Mouse (Mus musculus) gastrocnemius, postnatal 25 days (tissue): ENCODE results near the gene Nfam1. TPM values are rescaled to one million over a fixed set of nuclear protein-coding genes. Genes with fewer than 3 reads are reported as not detected.

Source experiments
- DNase-seq: peaks from one replicate; pipeline ENCODE4 v3.0.0; 2022
- total RNA-seq, 2 experiments: library from RNA; stranded (reverse); gene quantifications; 1 replicate in 1 of 2; 2 replicates in 1 of 2; pipeline ENCODE4 v1.2.3; 2021

The Nfam1 gene
- total RNA-seq, 2 experiments from 2014 or later, result 0.69 to 1.3 TPM

DNA sequence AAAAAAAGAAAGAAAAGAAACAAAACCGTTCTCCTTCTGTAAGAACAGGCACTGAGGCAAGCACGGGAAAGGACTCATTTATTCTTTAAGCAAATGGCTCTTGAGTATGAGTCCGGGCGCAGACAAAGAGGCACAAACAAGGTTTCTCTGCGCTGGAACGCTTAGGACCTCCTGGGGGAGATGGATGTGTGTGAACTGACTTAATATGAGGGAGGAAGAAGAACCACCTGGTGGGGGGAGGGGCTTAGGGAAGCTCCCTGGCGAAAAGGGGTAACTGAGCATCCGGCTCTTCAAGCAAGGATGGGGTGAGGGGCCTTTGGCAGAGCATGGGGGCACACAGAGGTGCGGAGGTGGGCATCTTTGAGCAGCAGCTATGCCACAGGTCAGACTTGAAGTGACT lies 40.2 kb downstream of the Nfam1 start:
- DNase-seq, result no peak

DNA sequence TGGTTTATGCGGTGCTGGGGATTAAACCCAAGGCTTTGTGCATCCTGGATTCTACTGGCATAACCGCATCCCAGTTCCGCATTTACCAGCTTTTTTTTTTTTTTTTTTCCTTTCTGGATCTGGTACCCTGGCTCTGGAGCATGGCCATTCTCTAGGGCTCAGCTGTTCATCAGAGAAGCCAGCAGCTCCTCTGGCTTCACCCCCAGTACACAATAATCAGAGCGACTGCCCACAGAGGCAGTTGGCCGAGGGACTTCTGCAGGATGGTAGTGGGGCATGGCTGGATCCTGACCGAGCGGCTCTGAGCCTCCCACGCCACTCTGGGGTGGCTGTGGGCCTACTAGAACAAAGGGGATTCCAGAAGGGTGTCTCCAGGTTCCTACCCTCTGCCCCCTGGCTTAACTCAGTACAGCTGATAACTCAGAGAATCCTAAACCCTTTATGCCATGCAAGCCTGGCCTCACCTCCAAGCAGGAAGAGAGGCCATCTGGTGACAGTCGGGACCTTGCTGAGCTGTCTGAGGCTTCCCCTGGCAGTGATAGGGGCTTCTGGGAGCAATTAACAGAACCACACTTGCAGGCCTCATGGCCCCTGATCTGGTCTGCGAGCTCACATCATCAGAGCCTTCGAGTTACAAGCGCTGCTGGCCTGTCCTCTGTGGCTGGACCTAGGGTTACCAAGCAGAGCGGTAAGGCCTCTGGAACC lies 40.9 kb downstream of the Nfam1 start:
- DNase-seq, result no peak

DNA sequence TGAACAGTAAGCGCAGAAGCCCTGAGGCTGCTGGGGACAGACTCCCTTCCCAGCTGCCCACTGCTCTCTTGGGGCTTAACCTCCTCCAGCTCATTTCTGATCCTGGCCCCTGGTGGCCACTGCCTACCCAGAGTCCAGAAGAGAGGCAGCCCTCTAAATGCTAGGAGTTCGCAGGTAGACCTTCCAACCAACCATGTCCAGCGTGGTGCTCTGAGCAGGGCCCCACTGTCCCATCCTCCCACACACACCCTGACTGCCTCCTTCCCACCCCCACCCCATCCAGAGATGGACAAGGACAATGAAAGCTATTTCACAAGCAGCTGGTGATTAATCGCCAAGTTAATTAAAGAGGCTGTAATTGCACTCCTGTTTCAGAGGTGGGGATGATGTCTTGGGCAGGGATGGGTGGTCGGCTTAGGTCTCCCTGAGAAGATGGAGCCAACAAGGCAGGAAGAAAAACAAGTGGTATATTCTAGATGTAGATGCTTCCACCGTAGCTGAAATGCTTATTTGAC lies 43.9 kb downstream of the Nfam1 start:
- DNase-seq, result no peak

DNA sequence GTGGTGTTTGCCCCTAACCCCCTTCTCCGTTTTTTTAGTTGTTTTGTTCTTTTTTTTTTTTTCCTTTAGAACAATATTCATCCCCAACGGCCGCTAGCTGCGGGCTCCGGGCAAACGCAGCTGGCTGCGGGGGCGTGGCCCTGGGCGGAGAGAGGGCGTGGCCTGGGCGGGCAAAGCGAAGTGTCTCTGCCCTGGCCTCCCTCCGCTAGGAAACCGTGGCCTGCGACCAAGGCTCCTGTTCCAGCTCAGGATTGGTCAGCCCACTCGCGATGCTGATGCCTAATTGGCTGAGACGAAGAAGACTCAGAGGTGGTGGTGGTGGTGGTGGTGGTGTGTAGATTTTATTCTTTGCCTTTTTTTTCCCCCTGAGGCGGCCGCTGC lies 45.4 kb downstream of the Nfam1 start, which contains the start of gene Tcf20:
Tcf20 (minus strand) TSS at position 141 of the 381 bp plus-strand sequence.
- DNase-seq, result peak; percentile 93

DNA sequence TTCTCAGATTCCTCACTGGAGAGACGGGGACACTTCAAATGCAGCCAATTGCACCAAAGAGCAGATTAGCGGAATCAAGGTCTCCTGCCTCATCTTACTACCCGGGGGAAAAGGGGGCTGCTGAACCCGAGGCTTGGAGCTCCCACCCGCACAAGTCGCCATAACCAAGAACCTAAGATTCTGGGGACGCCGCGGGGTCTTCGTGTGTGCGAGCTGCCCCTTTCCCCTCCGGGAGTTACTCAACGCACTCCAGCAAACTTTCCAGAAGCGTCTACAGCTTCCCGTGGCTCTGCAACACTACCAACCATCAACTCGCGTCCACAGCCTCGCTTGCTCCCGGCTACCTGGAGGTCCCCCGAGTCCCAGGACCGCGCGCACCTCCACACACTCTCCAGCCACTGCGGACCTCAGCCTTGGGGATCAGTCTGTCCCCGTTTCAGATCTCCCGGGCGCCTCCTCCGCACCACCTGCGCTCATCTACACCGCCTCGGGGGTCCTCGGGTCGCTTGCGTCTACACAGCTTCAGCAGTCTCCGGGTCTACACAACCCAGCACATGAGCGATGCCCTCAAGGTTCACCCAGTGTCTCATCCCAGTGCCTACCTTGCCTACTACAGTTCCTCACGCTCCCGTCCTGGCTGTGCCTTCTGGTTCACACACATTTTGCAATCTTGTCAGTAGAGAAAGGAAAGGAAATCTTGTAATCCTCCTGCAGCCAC lies 45.9 kb downstream of the Nfam1 start:
- no peak for DNase-seq

DNA sequence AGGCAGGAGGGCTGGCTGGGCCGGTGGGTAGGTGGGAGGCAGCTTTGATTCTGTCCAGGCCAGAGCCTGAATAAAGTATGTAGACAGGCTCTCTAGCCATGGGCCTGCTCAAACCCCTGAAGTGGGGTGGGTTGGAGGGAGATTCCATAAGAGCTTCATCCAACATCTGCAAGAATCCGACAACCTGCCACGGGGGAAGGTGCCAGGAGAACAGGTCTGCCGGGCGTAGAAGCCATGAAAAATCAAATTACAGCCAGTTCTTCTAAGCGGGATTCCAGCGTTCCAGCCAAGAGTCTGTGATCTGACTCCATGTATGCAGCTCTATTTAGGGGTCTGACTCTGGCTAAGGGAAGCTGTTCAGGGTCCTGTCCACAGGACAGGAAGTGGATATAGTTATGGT lies 48.5 kb downstream of the Nfam1 start:
- DNase-seq, result no peak

DNA sequence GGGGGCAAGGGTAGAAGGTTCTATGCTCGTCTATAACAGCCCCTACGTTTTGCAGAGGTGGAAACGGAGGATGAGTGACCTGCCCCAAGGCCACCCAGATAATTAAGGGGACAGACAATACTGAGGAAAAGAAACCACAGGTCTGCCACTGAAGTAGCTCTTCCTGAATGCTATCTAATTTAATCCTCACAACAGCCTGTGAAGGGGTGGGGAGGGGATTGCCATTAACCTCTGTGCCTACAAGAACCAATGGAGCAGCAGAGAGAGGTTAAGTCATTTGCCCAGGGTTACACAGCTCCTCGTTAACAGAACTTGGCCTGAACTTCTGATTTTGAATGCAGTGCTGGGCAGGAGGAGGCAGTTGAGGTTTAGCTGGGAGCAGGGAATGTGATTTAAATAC lies 49.0 kb downstream of the Nfam1 start:
- DNase-seq, result no peak

DNA sequence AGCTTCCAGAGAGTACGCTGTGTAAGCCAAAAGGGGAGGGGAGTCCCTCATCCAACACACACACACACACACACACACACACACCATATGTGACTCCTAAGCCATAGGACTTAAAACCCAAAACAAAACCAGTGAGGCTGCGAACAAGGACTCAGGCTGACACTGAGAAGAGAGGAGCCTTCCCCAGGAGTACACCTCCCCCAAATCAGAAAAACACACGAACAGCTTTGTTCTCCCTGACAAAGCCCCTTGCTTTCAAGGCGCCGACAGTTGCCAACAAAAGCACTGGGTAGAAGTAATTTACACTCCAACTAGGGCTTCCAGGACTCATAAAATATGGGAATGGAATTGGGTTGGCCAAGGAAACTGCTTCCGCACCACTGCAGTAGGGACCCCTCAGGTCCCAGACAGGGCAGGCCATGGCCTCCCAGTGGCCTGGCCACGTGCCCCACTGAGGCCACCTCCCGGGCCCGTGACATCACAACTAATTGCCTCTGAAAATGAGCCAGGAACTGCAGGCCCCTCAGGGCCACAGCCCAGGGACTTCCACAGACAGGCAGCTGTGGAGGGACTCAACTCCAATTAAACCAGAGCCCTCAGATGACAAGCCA lies 49.6 kb downstream of the Nfam1 start:
- DNase-seq, result no peak

DNA sequence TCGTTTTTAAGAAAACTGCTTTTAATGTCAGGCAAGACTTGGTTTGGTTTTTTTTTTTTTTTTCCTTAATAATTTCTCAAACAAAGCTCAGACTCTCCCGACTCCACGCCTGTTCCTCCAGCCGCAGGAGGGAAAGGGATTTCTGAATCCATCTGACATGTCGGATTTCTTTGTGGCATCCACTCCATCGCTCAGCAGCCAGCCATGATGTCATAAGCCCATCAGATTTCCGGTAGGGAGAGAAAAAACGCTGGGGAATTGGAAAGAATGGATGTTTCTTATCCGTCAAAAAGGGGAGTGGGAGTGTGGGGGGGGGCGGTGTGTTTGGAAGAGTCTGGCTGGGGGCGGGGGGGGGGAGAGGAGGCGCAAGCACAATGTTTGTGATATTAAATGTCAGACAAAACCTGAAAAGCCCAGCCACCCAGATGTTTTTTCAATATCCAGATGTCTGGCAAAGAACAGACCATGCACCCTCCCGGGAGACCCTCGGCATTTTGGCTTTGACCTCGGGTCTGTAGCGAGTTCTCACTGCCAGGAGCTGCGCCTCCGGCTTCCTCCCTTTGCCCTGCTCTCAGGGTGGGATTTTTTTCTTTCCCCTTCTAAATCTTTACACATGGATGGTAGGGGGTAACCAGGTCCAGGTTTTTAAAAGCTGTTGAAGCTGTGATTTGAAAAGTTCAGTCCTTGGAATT lies 50.2 kb downstream of the Nfam1 start:
- DNase-seq, result peak; percentile 62

DNA sequence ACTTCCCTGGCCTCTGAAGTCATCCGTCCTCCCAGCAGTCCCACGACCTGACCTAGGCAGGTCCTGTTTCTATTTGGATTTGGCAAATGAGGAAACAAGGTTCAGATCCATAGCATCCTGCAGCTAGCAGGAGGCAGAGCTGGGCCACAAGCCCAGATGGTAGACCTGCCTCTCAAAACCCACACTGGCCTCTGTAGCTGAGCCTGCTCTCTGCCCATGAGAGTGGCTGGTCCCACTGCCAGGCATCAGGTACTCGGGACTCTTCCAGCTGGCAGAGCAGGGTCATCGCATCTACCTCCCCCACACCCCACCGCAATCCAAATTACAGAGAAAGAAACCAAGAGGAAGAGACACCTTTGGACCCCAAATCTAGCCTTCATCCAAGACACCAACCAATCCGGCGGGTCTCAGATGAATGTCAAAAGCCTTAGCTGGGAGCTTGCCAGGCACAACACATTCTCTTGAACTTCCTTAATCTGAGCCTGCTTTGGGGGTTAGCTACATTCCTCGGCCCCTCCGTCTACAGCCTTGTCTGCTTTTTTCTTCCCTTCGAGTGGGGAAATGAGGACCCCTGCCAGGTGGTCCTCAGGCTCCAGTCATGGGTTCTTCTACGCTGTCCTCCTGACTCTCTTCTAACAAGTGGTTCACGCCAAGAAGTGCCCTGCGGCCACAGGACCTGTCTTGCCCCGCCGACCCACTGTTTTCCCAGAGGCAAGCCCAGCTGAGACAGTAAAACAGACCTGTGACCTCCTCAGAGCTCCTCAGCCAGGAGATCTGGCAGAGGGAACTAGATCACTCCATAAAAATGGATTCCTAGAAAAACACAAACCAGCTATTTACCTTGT lies 51.2 kb downstream of the Nfam1 start:
- DNase-seq, result no peak

DNA sequence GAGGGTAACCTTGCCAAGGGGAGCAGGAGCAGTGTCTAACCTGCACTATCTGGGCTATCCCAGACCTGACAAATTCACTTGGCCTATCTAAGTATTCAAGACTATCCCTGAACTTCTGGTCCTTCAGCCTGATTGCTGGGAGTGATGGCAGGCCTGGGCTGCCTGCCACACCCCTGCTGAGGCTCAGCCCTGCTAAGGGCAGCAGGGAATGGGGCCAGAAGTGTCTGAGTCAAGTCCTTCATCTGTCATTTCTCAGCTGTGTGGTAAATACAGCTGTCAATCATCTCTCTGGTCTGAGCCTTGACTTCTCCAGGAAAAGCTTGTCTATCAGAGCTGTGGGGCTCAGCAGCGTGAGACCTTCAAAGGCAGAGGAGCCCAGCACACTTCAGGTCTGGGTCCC lies 53.6 kb downstream of the Nfam1 start:
- DNase-seq, result no peak

DNA sequence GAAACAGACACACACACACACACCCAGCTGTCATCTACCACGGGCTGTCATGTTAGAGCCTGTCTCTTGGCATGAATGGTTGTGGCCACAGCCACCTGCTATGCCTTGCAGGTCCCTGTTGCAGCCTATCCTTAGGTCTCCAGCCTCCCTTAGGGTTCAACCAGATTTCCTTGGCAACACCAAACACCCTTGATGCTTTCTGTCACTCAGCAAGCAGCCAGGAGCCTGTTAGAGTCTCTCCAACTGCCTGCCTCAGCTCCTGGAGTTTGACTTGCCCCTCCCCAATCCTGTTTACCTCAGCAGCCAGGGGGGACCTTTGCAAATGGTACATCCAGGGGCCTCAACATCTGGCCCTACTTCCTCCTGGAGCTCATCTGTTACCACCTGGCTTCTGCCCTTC lies 58.6 kb downstream of the Nfam1 start:
- no peak for DNase-seq

DNA sequence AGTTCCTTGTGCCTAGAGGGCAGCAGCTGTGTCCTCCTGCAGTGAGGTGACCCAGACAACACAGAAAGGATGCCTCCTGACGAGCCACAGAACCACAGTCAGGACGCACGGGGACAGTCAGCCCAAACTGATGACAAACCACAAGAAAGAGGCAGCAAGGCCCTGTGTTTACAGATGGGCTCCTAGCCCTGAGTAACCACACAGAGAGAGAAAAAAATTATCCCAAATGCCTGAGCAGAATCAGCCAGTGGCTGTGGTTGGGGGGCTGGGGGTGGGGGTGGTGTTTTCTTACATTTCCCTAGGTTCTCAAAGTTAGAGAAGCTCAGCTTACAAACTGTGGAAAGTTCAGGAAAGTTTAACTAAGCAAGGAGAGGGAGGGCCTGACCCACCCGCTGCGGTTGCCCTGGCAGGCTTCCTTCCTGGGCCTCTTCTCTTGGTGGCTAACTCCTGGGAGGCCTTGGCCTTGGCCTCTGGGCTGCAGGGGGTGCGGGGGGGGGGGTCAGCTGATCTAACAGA lies 63.8 kb downstream of the Nfam1 start:
- DNase-seq, result no peak

DNA sequence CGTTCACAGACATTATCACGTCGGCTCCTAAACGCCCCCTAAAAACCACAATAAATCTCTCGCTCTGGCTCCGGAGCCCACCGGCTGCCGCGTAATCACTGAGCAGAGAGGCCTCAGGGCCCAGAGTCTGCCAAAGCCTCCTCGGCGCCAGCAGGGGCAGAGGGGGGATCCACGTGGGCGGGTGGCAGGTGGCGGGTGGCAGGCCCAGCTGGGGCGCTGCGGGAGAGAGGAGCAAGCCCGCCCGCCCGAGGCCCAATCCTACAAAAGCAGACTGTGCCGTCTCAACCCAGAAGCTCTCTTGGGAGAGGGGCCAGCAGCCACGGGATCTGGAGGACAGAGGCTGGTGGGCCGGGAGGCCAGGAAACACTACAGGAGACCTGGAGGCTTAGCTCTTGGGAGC lies 64.7 kb downstream of the Nfam1 start:
- no peak for DNase-seq

DNA sequence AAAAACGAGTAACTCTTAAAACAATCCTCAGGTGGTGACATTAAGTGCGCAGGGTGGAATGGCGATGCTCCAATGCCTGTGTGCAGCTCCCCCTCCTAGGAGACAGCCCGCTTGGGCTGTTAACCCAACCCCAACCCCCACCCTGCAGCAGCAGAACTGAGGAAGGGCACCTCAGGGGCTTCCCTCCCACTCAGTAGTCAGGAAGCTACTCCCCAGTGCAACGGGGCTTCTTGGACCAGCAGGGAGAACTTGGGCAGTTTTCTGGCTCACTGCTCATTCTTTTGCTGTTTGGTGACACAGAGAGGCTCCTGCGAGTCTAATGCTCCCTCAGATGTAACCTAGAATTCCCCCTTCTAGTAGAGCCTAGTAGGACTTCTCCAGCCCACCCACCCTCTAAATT lies 65.2 kb downstream of the Nfam1 start:
- no peak for DNase-seq

DNA sequence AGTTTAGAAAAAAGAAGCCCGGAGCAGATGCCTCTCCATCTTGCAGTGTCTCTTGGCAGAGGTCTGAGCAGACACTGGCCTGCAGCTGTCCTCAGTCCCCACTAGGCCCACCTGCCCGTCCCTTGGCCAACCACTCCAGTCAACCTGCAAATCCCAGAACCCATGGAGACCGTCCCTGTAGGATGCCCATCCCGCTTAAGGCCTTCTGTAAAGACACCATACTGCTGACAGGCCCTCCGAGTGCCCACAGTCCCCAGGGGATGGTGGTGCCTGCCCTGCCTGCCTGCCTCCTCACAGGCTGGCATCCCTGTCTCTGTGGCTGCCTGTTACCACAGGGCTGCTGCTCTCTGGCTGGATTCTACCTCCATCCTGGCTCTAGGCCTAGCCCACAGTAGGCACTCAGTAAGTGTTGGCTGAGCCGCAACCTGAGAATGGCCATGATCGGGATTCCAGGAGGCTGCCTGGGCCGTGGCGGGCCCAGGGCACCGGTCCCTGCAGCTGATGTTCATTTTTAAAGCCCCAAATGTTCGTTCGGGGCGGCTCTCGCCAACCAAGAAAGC lies 68.8 kb downstream of the Nfam1 start:
- DNase-seq, result no peak

DNA sequence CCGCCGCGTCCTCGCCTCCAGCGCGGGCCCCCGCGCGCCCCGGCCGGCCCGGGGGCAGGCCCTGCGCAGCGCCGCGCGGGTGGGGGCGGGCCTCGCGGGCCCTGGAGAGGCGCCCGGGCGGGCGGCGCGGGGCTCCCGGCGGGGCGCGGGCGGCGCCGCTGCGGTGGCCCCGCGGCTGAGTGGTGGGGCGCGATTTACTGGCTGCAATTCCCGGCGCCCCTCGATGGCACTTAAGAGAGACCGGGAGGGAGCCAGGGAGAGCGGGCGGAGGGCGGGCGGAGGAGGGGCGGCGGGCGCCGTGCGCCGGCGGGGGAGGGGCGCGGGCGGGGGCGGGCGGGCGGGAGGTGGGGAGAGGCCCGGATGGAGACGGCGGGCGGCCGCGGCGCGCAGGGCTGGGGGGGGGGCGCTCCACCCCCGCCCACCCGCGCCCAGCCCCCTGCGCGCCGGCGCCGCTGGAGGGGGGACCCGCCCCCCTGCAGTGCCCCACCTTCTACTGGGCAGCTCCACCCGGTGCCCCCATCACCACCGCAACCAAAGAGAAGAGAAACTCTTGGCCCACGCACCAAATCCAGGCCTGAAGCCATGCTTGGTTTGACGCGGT lies 69.5 kb downstream of the Nfam1 start:
- DNase-seq, result no peak

DNA sequence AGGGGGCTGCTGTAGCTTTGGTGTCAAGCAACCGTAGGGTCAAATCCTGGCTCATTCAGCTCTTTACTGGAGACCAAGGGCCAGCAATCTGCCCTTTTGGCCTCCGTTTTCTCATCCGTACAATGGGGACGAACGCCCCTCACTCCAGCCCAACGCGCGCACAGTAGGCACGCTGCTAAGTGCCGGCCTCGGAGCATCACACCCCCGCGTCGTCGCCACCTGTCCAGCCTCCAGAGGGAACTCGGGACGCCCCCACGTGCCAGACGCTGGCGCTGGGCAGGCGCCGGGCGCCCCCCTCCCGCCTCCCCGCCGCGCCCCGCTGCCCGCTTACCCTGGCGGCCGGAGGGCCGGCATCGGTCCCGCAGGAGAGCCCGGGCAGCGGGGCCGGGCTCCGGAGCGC lies 70.0 kb downstream of the Nfam1 start:
- no peak for DNase-seq

DNA sequence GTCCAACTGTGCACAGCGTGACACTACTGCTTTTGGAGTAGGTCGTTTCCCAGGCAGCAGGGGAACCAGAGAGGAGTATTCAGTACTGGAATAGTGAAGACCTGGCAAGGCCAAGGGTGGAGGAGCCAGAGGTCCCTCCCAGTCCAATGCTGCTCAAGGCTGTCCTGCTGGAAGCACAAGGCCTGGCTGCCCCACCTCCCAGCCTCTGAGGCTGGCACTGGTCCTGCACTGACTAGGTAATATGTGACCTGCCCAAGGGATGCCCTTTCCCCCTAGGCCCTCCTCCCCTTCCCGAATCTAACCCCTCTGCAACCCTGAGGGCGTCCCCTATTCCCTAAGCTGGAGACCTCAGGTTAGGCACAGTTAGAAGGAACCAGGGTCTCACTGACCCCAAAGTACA lies 70.6 kb downstream of the Nfam1 start:
- no peak for DNase-seq

DNA sequence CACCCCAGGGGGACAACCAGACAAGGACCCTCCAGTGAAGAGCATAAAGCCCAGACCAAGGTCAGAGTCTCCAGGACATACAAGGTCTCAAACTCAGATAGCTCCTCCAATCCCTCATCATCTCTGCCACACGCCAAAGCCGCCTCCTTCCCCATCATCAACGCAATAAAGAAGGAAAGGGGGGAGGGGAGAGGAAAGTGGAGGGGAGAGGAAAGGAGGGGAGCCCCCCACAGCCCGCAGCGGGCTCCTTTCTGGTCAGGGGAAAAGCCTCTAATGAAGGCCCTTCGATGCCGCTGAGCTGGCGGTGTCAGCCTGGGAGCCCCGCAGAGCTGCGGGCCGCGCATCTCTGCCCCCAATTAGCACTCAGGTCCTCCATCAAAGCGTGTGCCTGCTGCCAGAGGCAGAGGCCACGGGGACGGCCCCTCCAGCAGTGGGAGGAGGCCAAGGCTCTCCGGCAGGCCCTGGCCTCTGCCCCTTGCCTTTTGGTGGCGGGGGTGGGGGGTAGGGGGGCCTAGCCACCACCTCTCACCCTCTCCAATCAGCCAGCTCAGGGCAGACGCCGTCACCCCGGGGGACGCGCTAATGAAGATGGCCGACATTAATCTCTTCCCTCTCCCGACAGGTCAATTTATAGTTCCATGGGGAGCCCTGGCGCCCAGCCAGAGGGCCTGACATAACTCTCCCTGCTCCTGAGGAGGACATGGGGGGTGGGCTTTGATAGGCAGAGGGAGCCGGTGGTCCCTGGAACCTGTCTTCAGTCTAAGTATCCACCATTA lies 72.1 kb downstream of the Nfam1 start:
- no peak for DNase-seq
